12 mouse cellular contexts compared by ENCODE assay signal in the genomic region with DNA sequence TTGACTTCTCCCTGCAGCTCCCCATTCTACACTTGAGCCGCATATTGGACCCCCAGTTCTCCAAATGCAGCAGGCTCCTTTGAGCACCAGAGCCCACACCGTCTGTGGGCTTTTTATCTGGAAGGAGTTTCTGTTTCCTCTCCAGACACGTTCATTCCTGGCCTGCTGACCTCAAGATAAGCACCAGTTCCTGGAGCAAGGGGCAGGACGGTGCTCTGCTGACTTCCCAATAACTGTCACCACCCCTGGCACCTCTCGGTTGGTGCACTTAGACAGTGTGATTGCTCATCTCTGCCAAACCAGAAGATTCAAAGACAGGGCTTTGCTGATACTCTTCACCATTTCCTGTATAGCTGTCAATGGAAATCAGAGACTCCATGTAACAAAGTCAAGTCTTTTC.
DNase-seq lines count a peak whose midpoint lies in the region; ATAC-seq and TF ChIP-seq lines count a peak whose summit lies in the region.
"Had no signal": no experiment of that assay in that cellular context is flagged by ENCODE, and none has a peak within 500 bp of the region (broad histone marks: within the 10 kb centered on the region; RNA-seq: fewer than 3 reads in every experiment).

No protein-coding gene starts in this region.

- H3K4me3 ChIP-seq in G1E (ENCODE audit: low read depth, low read length): no peak overlapping the region
- no peak overlapping the region for H3K4me3 ChIP-seq in heart, embryonic 14.5 days (ENCODE audit: control insufficient read depth in 1 of 2, insufficient read depth in 1 of 2, low read depth in 1 of 2, low read length in 2 of 2)
- H3K4me3 ChIP-seq in liver, embryonic 12.5 days: no peak overlapping the region
- no peak overlapping the region for H3K4me3 ChIP-seq in forebrain, postnatal 0 days (ENCODE audit: low read depth, low read length)
- H3K4me3 ChIP-seq: embryonic facial prominence, embryonic 12.5 days had no signal

- no peaks in the 10 kb centered on the region for H3K36me3 ChIP-seq in G1E (replicated peaks)
- H3K36me3 ChIP-seq in heart, embryonic 14.5 days (ENCODE audit: control insufficient read depth, insufficient read depth, low read length): no peaks in the 10 kb centered on the region
- no peaks in the 10 kb centered on the region for H3K36me3 ChIP-seq in liver, embryonic 12.5 days
- no peaks in the 10 kb centered on the region for H3K36me3 ChIP-seq in forebrain, postnatal 0 days (ENCODE audit: insufficient read depth)
- H3K36me3 ChIP-seq: embryonic facial prominence, embryonic 12.5 days had no signal

- H3K9ac ChIP-seq in heart, embryonic 14.5 days (ENCODE audit: low read length): no peak overlapping the region
- H3K9ac ChIP-seq in liver, embryonic 12.5 days: no peak overlapping the region
- H3K9ac ChIP-seq in forebrain, postnatal 0 days: no peak overlapping the region
- H3K9ac ChIP-seq: embryonic facial prominence, embryonic 12.5 days; lung, embryonic 14.5 days had no signal

- H3K4me1 ChIP-seq in G1E (ENCODE audit: insufficient read depth, low read depth, low read length): no peaks in the 10 kb centered on the region
- H3K4me1 ChIP-seq in heart, embryonic 14.5 days (ENCODE audit: control insufficient read depth in 2 of 2, insufficient read depth in 2 of 2, low read length in 2 of 2): peaks cover 7 to 14% of the 10 kb centered on the region in 2 experiments
- H3K4me1 ChIP-seq in liver, embryonic 12.5 days: peaks cover 23% of the 10 kb centered on the region
- no peaks in the 10 kb centered on the region for H3K4me1 ChIP-seq in forebrain, postnatal 0 days (ENCODE audit: insufficient read depth)

- no peak for TF ChIP-seq CTCF in G1E (IDR thresholded peaks at IDR 0.05; ENCODE audit: low read depth, low read length)
- no peak for TF ChIP-seq CTCF in forebrain, postnatal 0 days (IDR thresholded peaks at IDR 0.05; ENCODE audit: low read depth)

- 0 out of 2 replicates have a peak overlapping the region, but pooled peaks have one; percentile 25 for H3K4me2 ChIP-seq in heart, embryonic 14.5 days (ENCODE audit: low read length)
- H3K4me2 ChIP-seq in liver, embryonic 12.5 days: peak overlapping the region; percentile 43
- H3K4me2 ChIP-seq in forebrain, postnatal 0 days (ENCODE audit: low read depth): no peak overlapping the region
- H3K4me2 ChIP-seq: embryonic facial prominence, embryonic 12.5 days; lung, embryonic 14.5 days had no signal

- DNase-seq in heart, adult 11 months: peak; percentile 90
- DNase-seq in heart, postnatal 14 days: no peak
- DNase-seq in G1E (ENCODE audit: low spot score): no peak
- no peak for DNase-seq in forebrain, postnatal 0 days
- no peak for DNase-seq in gastrocnemius, postnatal 4 days (ENCODE audit: low spot score in 2 of 2)
- no peak for DNase-seq in Muller cell, postnatal 12 days (ENCODE audit: inconsistent ontology term)
- DNase-seq: layer of hippocampus, adult 9-11 months; thymus, adult 18-20 months had no signal

- peaks cover 8% of the 10 kb centered on the region for H3K27me3 ChIP-seq in G1E (ENCODE audit: insufficient read depth, low read length)
- no peaks in the 10 kb centered on the region for H3K27me3 ChIP-seq in heart, embryonic 14.5 days (ENCODE audit: control insufficient read depth, insufficient read depth, low read length)
- H3K27me3 ChIP-seq in liver, embryonic 12.5 days (replicated peaks): no peaks in the 10 kb centered on the region
- H3K27me3 ChIP-seq in forebrain, postnatal 0 days (ENCODE audit: insufficient read depth, low read length): no peaks in the 10 kb centered on the region
- H3K27me3 ChIP-seq: embryonic facial prominence, embryonic 12.5 days had no signal

- H3K9me3 ChIP-seq in G1E (replicated peaks): no peaks in the 10 kb centered on the region
- no peaks in the 10 kb centered on the region for H3K9me3 ChIP-seq in heart, embryonic 14.5 days (ENCODE audit: control insufficient read depth, low read length)
- H3K9me3 ChIP-seq in liver, embryonic 12.5 days (replicated peaks): no peaks in the 10 kb centered on the region
- H3K9me3 ChIP-seq in forebrain, postnatal 0 days (ENCODE audit: low read length): no peaks in the 10 kb centered on the region
- H3K9me3 ChIP-seq: embryonic facial prominence, embryonic 12.5 days had no signal

- intact Hi-C loops in heart, postnatal 14 days (cut with DNase I): loop anchor here (2.0 to 5.0 kb wide), 2 partner anchors 29 to 118 kb away; a partner anchor contains a TSS

- WGBS in heart, embryonic 14.5 days: 2% methylated on average over 5 of the region's 5 CpGs
- 7% methylated on average over 5 of the region's 5 CpGs for WGBS in liver, embryonic 12.5 days (ENCODE audit: insufficient replicate concordance)
- WGBS in forebrain, postnatal 0 days: 72% methylated on average over 5 of the region's 5 CpGs

- peak; percentile 45 for ATAC-seq in G1E (ENCODE audit: extremely low read depth, insufficient number of reproducible peaks, low FRiP score, poor library complexity, severe bottlenecking)
- ATAC-seq in heart, embryonic 14.5 days (ENCODE audit: insufficient number of reproducible peaks, insufficient read depth, low FRiP score, low read depth): no peak
- ATAC-seq in liver, embryonic 12.5 days: peak; percentile 97
- no peak for ATAC-seq in forebrain, postnatal 0 days

- no peak overlapping the region for H3K27ac ChIP-seq in heart, embryonic 14.5 days (replicated peaks in 1 of 2; ENCODE audit: control insufficient read depth in 1 of 2, insufficient read depth in 1 of 2, low read depth in 2 of 2, low read length in 2 of 2)
- H3K27ac ChIP-seq in liver, embryonic 12.5 days: no peak overlapping the region
- no peak overlapping the region for H3K27ac ChIP-seq in forebrain, postnatal 0 days (ENCODE audit: low read depth, low read length)
- H3K27ac ChIP-seq: embryonic facial prominence, embryonic 12.5 days had no signal

Comparison
In these comparisons a context has a peak if more than half of its experiments do, and no peak if none do; other contexts are left out.
1. ATAC-seq: peak in G1E (single experiment) and liver, embryonic 12.5 days (single experiment); none in heart, embryonic 14.5 days (single experiment) and forebrain, postnatal 0 days (single experiment).